Mouse (Mus musculus) midbrain, embryonic 14.5 days (tissue): ENCODE measurements around the gene Cabp7. TPM values are rescaled to one million over a fixed set of nuclear protein-coding genes. Genes with fewer than 3 reads are reported as not detected.

Experiments used
- ATAC-seq: fragments of 200-750 bp; cut with Nextera tagmentation; 2 replicates; pipeline ENCODE4 v1.8.0; 2017; ENCODE audit warnings: moderate number of reproducible peaks, moderate library complexity; ENCODE audit not compliant: low FRiP score, low TSS enrichment
- DNase-seq: peaks from one replicate; pipeline ENCODE4 v3.0.0-alpha.2; 2015
- H3K27ac ChIP-seq: fragments of 300-500 bp; sonication (generic); replicated peaks from 2 replicates; pipeline ENCODE4 v1.5.1; 2014; ENCODE audit warnings: mild to moderate bottlenecking, low read depth, low read length, moderate library complexity
- H3K27me3 ChIP-seq: fragments of 300-500 bp; sonication (generic); 2 replicates; pipeline ENCODE4 v1.6.1; 2014; ENCODE audit warnings: low read length, control low read depth, mixed read lengths; ENCODE audit not compliant: control insufficient read depth, insufficient read depth
- H3K36me3 ChIP-seq: fragments of 300-500 bp; sonication (generic); 2 replicates; pipeline ENCODE4 v1.6.1; 2014; ENCODE audit warnings: low read length, control low read depth; ENCODE audit not compliant: control insufficient read depth, insufficient read depth
- H3K4me1 ChIP-seq: fragments of 300-500 bp; sonication (generic); 2 replicates; pipeline ENCODE4 v1.6.1; 2014; ENCODE audit warnings: mild to moderate bottlenecking, antibody characterized with exemption, low read length, control low read depth; ENCODE audit not compliant: control insufficient read depth, insufficient read depth
- H3K4me2 ChIP-seq: fragments of 300-500 bp; sonication (generic); 2 replicates; pipeline ENCODE4 v1.6.1; 2014; ENCODE audit warnings: mild to moderate bottlenecking, low read length, moderate library complexity
- H3K4me3 ChIP-seq: fragments of 300-500 bp; sonication (generic); replicated peaks from 2 replicates; pipeline ENCODE4 v1.5.1; 2014; ENCODE audit warnings: low read depth, low read length
- H3K9ac ChIP-seq: fragments of 300-500 bp; sonication (generic); replicated peaks from 2 replicates; pipeline ENCODE4 v1.6.1; 2014; ENCODE audit warnings: mild to moderate bottlenecking, low read length, moderate library complexity
- H3K9me3 ChIP-seq: fragments of 300-500 bp; sonication (generic); 2 replicates; pipeline ENCODE4 v1.6.1; 2016; ENCODE audit warnings: low read length, control low read depth, mixed read lengths; ENCODE audit not compliant: control insufficient read depth
- WGBS: fragments of 180-500 bp; shearing (Covaris S2); extraction: QIAGEN DNeasy Blood & Tissue Kit; methylation state at CpG from one replicate; pipeline ENCODE4 v1.1.7; 2014; 5-methylcytosine and 5-hydroxymethylcytosine counted together
- polyA plus RNA-seq: library from polyadenylated mRNA; unstranded; fragments of >200 nt; fragmentation: Nextera tagmentation; extraction: Ambion mirVana; gene quantifications from 2 replicates; pipeline ENCODE4 v1.2.1, GENCODE M21; 2014

Cabp7 gene
- polyA plus RNA-seq, 1 experiment from 2014 or later = 1.3 TPM

- 83% methylated on average over 7 of the region's 7 CpGs for WGBS
- ATAC-seq = no peak
Measured at GRCm38 (mm10) chr11:4690353-4690752, 56.2 kb downstream of the Cabp7 start.

GRCm38 (mm10) chr11:4688632-4689380, 57.8 kb downstream of the Cabp7 start:
- no peak for DNase-seq
- H3K9me3 ChIP-seq = no peaks in the 10 kb centered on the region
- peaks cover 8% of the 10 kb centered on the region for H3K36me3 ChIP-seq
- no peak overlapping the region for H3K9ac ChIP-seq
- H3K4me2 ChIP-seq = no peak overlapping the region
- ATAC-seq = no peak
- WGBS = 66% methylated on average over 11 of the region's 11 CpGs
- H3K27me3 ChIP-seq = no peaks in the 10 kb centered on the region
- H3K4me1 ChIP-seq = no peaks in the 10 kb centered on the region
- no peak overlapping the region for H3K4me3 ChIP-seq
- no peak overlapping the region for H3K27ac ChIP-seq

More at GRCm38 (mm10) chr11:4690353-4690752, 56.2 kb downstream of the Cabp7 start:
- no peak overlapping the region for H3K27ac ChIP-seq
- no peaks in the 10 kb centered on the region for H3K27me3 ChIP-seq
- H3K4me3 ChIP-seq = no peak overlapping the region
- no peak for DNase-seq
- H3K36me3 ChIP-seq = no peaks in the 10 kb centered on the region
- no peaks in the 10 kb centered on the region for H3K9me3 ChIP-seq
- no peaks in the 10 kb centered on the region for H3K4me1 ChIP-seq
- no peak overlapping the region for H3K9ac ChIP-seq
- H3K4me2 ChIP-seq = no peak overlapping the region

GRCm38 (mm10) chr11:4687874-4688273, 58.7 kb downstream of the Cabp7 start:
- peaks cover 17% of the 10 kb centered on the region for H3K36me3 ChIP-seq
- no peak overlapping the region for H3K27ac ChIP-seq
- H3K4me3 ChIP-seq = no peak overlapping the region
- no peak for DNase-seq
- H3K27me3 ChIP-seq = no peaks in the 10 kb centered on the region
- no peak for ATAC-seq
- H3K4me1 ChIP-seq = no peaks in the 10 kb centered on the region
- H3K4me2 ChIP-seq = no peak overlapping the region
- no peaks in the 10 kb centered on the region for H3K9me3 ChIP-seq
- 85% methylated on average over 3 of the region's 3 CpGs for WGBS
- no peak overlapping the region for H3K9ac ChIP-seq

- Histone ChIP-seq H3K36me3 (peaks cover 26% of the 10 kb centered on the region), H3K27ac (no peak overlapping the region), H3K4me2 (no peak overlapping the region), H3K27me3 (no peaks in the 10 kb centered on the region), H3K4me3 (no peak overlapping the region), H3K9ac (no peak overlapping the region), H3K9me3 (no peaks in the 10 kb centered on the region), H3K4me1 (no peaks in the 10 kb centered on the region)
- ATAC-seq = no peak
- DNase-seq = no peak
- 82% methylated on average over 3 of the region's 3 CpGs for WGBS
Measured at GRCm38 (mm10) chr11:4687027-4687426, 59.6 kb downstream of the Cabp7 start.

Other genes with a start within 250 kb of the Cabp7 start
- gene Mtmr3, start 151.9 kb downstream of the Cabp7 start, polyA plus RNA-seq = 34.7 and 44.1 TPM in 2 replicates
- not detected in 2 replicates for gene Gm11032, start 126.7 kb downstream of the Cabp7 start, polyA plus RNA-seq
- gene Ascc2, start 109.0 kb downstream of the Cabp7 start, polyA plus RNA-seq = 15.4 and 21.7 TPM in 2 replicates
- 495 and 649 TPM in 2 replicates for gene Uqcr10, start 42.4 kb downstream of the Cabp7 start, polyA plus RNA-seq
- 60.0 and 63.6 TPM in 2 replicates for gene Zmat5, start 42.1 kb downstream of the Cabp7 start, polyA plus RNA-seq
- 49.3 and 64.0 TPM in 2 replicates for gene Nf2, start 102.8 kb upstream of the Cabp7 start, polyA plus RNA-seq
- gene Nipsnap1, start 127.2 kb upstream of the Cabp7 start, polyA plus RNA-seq = 132 and 133 TPM in 2 replicates
- 60.4 and 66.9 TPM in 2 replicates for gene Thoc5, start 148.5 kb upstream of the Cabp7 start, polyA plus RNA-seq
- gene Nefh, start 201.3 kb upstream of the Cabp7 start, polyA plus RNA-seq = 3.2 and 3.5 TPM in 2 replicates
- 84.7 and 96.5 TPM in 2 replicates for gene Ap1b1, start 240.0 kb upstream of the Cabp7 start, polyA plus RNA-seq